Mouse (Mus musculus) cerebellum, adult 8-10 months (tissue): ENCODE data around the gene Emilin1.

ENCODE experiments used
- DNase-seq: peaks from one replicate; pipeline ENCODE4 v3.0.0; 2022

The Emilin1 gene

DNA sequence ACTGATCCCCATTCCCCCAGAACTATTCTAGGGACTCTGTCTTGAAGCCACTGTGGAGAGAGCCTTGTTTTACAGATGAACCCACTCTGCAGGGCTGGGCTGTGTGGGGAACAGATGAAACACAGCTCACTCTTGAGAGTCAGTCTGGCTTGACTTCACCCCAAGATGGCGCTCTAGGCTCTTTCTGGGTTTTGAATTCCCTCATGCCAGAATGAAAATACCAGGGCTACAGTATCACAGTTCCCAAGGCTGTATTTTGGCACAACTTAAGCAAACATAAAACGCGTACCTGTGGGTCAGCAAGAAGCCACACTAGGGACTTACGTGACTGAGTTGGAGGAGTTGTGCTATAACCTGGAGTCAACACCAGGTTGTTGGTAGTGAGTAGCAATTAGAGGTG is 16.9 kb downstream of the Emilin1 start:
- DNase-seq: peak; percentile 83

- peak; percentile 17 for DNase-seq
These were observed 17.6 kb downstream of the Emilin1 start for GRCm38 (mm10) chr5:30930846-30931245.

- no peak for DNase-seq
These were observed 18.2 kb downstream of the Emilin1 start for GRCm38 (mm10) chr5:30931378-30931777.

- DNase-seq: no peak
These were observed 20.5 kb downstream of the Emilin1 start for GRCm38 (mm10) chr5:30933705-30934104.

DNA sequence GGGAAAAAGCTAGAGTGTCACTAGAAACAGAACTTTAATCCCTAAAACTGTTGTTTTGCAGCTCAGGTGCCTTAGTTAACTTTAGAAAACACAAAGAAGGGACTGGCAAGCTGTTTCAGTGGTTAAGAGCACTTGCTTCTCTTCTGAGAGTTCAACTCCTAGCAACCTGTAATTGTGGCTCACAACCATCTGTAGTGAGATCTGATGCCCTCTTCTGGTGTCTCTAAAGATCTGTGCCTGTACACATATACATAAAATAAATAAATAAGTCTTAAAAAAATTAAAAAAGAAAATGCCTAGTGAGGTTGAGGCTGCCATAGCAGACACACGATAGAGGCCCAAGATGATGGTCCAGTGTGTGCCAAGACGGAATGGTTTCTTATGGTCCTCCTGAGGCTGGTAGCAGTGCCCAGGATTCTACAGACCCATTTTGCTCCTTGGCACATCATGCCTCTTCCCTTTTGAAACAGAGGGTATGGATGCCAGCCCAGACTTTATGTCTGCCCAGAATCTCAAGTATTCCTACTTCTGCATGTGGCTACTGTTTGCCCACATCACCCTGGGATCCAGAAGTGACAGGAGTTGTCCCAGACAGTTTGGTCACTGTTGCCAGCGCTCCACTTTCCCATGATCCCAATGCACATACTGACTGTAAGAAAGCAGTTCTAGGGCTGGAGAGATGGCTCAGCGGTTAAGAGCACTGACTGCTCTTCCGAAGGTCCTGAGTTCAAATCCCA is 21.7 kb downstream of the Emilin1 start:
- no peak for DNase-seq

DNA sequence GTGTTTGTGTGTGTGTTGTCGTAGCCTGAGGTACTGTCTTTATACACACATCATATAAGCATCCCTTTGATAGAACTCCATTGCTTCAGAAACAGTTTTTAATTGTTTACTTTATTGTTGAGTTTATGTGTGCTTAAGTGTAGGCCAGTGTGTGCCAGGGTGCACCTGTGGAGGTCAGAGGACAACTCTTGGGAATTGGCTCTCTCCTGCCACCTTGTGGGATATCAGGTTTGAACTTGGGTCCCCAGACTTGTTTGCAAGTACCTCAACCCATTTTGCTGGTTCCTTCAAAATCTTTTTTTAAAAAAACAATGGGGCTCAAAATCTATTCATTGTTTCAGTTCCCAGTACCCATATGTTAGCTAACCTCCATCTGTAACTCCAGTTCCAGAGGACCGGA is 29.8 kb downstream of the Emilin1 start:
- DNase-seq: no peak

DNA sequence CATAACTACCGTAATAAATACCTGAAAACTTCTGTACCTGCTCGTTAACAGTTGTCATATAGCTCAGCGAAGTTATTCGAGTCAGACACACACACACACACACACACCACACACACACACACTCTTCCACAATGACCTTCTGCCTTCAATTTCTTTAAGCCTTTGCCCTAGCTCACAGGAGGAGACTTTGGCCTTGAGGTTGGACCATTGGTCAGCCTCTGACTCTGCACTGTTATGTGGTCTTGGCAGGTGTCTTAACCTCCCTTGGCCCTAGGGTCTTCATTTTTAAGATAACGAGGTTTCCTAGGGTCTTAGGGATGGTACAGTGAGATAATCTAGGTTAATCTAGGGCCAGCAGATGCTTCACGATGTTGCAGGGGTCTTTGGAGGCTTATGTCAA is 31.1 kb downstream of the Emilin1 start:
- no peak for DNase-seq

DNA sequence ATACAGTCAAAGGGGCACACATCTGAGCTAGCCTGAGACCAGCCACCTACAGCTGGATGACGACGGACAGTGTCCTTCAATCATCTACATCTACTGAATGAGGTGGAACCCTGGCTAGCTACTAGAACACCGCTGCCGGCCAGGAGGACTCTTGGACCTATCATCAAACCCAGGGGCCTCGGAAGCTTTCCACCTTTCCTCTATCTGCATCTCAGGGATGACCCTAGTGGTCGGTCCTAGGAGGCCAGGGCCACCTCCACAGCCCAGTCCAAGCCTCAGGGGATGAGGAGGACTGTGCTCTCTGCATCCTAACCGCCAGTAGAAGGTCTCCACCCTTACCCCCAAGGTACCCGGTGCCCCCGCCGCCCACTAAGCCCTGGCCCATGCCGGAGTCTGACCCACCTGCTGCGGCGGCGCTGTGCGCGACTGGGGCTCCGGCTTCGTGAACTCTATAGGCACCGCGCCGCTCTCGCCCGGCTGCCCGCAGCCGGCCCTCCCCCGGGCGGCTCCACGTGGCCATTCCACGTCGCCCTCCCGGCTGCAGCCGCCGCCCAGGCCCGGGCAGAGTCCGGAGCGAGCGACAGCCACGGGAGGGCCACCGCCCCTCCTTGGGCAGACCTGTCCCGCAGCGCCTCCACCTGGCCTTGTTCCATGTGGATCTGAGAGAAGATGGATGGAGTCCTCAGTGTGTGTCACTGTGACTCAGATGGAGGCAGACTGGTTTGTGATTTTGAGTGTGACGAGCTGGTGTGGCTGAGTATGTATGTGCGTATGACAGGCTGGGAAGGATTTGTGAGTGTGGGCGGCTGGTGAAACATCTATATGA is 32.0 kb downstream of the Emilin1 start, which contains the start of gene Cgref1:
Cgref1 (minus strand) TSS at position 636 of the 826 bp plus-strand sequence.
- peak; percentile 73 for DNase-seq

DNA sequence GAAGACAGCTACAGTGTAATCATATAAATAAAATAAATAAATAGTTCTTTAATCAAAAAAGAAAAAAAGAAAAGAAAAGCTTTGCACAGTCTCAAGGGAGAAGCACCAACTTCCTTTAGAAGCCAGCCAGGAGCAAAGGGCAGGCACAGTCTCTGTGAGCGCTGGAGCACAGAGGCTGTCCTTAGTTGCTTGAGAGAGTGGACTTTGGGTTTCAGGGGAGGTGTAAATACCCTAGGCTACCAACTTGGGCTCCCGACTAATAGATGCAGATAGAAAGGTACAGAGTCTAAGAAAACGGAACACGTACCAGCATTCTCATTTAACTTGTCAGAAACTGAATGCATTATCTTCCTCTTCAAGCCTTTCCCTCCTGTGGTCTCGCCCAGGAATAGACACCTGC is 35.4 kb downstream of the Emilin1 start:
- DNase-seq: no peak

DNA sequence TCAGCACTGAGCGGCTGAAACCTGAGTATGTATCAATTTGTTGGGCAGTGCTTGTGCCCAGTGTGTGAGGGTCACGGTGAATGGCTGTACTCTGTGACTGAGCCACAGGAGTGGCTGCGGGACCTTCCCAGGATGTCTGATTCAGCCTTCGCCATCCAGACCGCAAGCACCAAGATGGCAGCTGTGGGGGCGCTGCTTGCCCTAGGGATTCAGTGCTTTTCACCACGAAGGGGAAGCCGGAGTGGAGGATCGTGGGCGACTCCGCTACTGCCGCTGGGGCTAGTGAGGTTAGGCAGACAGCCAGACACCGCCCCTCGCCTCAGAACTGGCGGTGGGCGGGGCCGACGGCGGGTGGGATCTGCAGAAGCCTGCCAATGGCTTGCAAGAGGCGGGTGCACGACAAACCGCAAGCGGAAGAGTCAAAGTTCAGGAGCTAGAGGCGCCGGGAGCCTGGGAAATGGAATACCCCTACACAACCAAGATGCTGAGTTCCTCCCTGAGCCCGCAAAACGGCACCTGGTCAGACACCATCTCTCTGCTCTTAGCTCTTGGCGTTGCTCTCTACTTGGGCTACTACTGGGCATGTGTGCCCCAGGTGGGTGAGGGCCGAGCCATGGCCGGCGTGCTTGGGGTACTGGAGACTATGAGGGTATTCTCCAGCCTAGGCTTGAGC is 36.6 kb downstream of the Emilin1 start:
- peak; percentile 77 for DNase-seq

GRCm38 (mm10) chr5:30950451-30950850 is 37.2 kb downstream of the Emilin1 start:
- DNase-seq: no peak

DNA sequence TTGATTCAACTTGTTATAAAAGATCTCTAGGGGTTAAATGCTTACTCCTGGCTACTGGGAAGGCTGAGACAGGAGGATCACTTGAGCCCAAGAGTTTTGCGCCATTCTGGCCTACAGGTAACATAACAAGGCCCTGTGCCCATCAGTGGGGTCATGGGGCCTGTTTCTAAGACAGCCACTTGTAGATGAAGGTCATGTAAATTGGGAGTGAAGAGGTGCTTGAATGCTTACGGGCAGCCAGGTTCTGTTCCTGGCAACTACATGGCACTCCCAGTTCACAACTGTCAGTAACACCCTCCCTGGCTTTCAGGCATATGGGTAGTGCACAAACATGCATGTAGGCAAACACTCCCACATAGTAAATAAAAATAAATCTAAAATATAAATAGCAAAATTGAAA is 37.7 kb downstream of the Emilin1 start:
- no peak for DNase-seq

DNA sequence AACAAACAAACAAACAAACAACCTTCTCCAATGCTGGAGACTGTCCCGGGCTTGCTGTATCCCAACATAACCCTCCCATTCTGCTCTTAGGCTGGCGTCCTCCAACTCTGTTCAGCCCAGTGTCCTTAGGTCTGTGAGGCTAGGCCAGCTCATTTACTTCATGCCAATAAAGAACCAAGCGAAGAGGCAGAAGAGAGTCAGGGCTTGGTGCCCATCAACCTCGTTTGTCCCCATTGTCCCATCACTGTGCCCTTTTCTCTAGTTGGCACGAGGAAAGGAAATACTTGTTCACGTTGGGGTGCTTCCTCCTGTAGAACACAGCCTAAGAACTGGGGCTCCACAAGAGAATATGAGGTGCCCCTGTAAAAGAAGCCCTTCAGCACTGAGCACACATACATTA is 38.5 kb downstream of the Emilin1 start:
- DNase-seq: no peak

DNA sequence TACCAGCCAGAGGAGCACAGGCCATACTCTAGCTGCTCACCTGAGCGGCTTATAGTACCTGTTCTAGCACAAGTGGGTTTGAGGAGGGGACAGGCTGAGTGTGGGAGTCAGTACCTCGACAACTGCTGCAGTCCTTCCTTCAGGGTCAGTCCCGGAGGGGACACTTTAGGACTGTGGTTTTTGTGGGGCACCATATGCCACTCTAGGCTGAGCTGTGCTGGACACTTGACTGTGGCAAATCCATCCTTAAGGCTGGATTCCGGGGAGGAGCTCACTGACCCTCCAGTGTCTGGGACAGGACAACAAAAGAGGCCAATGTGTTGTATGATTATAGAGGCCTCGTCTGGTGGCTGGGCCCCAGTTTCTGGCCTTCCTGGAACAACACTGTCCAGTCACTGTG is 39.3 kb downstream of the Emilin1 start:
- DNase-seq: no peak

- no peak for DNase-seq
These were observed 40.9 kb downstream of the Emilin1 start for GRCm38 (mm10) chr5:30954065-30954464.

GRCm38 (mm10) chr5:30954556-30954955 is 41.4 kb downstream of the Emilin1 start:
- DNase-seq: no peak

DNA sequence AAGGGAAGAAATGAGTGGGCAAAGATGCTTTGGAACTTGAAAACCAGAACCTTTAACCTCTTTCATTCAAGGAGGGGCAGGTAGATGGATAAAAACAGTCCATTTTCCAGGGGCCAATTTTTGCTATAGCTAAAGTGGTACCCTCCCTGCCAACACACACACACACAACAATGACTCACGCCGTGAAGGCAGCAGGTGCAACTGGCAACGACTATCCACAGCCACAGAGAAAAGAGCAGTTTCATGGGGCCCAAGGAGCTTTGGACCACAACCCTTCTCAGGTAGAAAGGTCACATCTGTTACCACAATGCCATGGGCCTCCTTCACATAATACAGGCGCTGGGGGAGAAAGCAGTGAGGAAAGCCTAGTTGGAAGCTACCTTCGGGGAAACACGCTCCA is 42.5 kb downstream of the Emilin1 start:
- no peak for DNase-seq

DNA sequence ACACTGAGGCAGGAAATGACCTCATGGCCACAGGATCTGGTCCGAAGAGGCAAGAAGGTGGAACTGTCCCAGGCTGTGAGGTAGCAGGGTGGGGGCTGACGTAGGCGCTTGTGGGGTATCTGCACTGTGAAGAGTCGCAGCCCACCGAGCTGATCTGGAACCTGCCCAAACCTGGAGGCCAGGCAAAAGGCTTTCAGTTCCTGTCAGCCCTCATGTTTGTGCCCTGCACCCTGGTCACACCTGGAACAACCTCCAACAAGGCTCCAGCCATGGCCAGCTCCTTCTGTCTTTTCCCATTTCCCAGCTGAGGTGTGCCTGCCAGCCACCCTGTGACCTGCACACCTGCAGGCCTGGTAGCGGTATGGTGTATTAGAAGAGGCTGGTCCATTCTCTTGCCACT is 44.7 kb downstream of the Emilin1 start:
- DNase-seq: no peak

DNA sequence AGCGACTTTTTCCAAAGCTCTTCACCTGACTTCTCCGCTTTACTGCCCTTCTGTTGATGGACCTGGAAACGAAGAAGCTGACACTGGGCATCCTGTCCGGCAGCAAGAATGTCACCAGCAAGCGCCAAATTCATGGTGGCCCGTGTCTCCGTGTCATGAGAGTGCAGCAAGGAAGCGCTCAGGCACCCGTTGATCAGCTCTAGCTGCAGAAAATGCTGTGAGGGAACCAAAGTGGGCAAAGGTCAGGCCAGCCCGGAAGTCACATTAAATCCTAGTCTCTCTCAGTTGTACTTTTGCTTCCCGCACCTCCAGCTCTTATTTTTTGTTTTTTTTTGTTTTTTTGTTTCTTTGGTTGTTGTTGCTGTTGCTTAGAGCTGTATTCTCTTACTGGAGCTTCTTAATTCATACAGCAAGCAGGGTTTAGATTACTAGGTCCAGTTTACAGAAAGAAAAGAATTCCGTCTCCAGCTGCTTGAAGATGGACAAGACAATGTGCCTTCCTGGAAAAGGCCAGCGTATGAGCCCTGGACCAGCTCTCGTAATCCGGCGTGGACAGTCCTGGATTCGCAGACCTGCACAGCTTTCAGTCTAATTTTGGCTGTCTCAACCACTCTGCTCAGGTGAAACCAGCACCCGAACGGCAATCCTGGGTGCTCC is 46.1 kb downstream of the Emilin1 start:
- no peak for DNase-seq

- DNase-seq: peak; percentile 99
These were observed 46.8 kb downstream of the Emilin1 start, which contains the start of gene Preb for GRCm38 (mm10) chr5:30959966-30960501. Gene Preb, minus strand, starts transcription at chr5:30960361.

GRCm38 (mm10) chr5:30960814-30961213 is 47.6 kb downstream of the Emilin1 start:
- no peak for DNase-seq
